Mouse (Mus musculus) hindbrain, embryonic 16.5 days (tissue): Measurements from ENCODE around the gene Ebf1. TPM values are rescaled to one million over a fixed set of nuclear protein-coding genes. Genes with fewer than 3 reads are reported as not detected.

ENCODE experiments used
- polyA plus RNA-seq: library from polyadenylated mRNA; unstranded; fragments of >200 nt; fragmentation: Nextera tagmentation; extraction: Ambion mirVana; gene quantifications from 2 replicates; pipeline ENCODE4 v1.2.1, GENCODE M21; 2015

Gene Ebf1
- polyA plus RNA-seq, 1 experiment from 2014 or later = 111 TPM

Other genes with a start within 250 kb of the Ebf1 start
- gene Il12b, start 217.3 kb upstream of the Ebf1 start, polyA plus RNA-seq = not detected in 2 replicates
- 57.2 and 60.6 TPM in 2 replicates for gene Ublcp1, start 146.8 kb upstream of the Ebf1 start, polyA plus RNA-seq
- 96.2 and 102 TPM in 2 replicates for gene Rnf145, start 98.4 kb upstream of the Ebf1 start, polyA plus RNA-seq